Mouse (Mus musculus): ENCODE measurements around the gene Hdac4.

GRCm38 (mm10) chr1:92035770-92036169 lies 159.7 kb downstream of the Hdac4 start:
- TF ChIP-seq POLR2A (IDR thresholded peaks at IDR 0.05; ENCODE audit: borderline replicate concordance, control insufficient read depth, low read depth, low read length) (no peak), CTCF (IDR thresholded peaks at IDR 0.05; ENCODE audit: control insufficient read depth, insufficient read depth, low read length) (no peak)

Measured in bone marrow, adult 2 months (tissue).